Mouse (Mus musculus) forebrain, embryonic 13.5 days (tissue): ENCODE results near the gene Mrps18b. TPM values are rescaled to one million over a fixed set of nuclear protein-coding genes. Genes with fewer than 3 reads are reported as not detected.

Experiments
- ATAC-seq: fragments of 200-750 bp; cut with Nextera tagmentation; 2 replicates; pipeline ENCODE4 v1.8.0; 2017
- H3K27ac ChIP-seq: fragments of 300-500 bp; sonication (generic); 2 replicates; pipeline ENCODE4 v1.5.1; 2015; ENCODE audit warnings: inconsistent platforms, mild to moderate bottlenecking, moderate library complexity
- H3K27me3 ChIP-seq: fragments of 300-500 bp; sonication (generic); 2 replicates; pipeline ENCODE4 v1.6.1; 2015; ENCODE audit warnings: mild to moderate bottlenecking, inconsistent platforms
- H3K36me3 ChIP-seq: fragments of 300-500 bp; sonication (generic); 2 replicates; pipeline ENCODE4 v1.6.1; 2015; ENCODE audit warnings: mild to moderate bottlenecking, inconsistent platforms; ENCODE audit not compliant: poor library complexity, severe bottlenecking
- H3K4me1 ChIP-seq: fragments of 300-500 bp; sonication (generic); 2 replicates; pipeline ENCODE4 v1.6.1; 2015; ENCODE audit warnings: inconsistent platforms
- H3K4me2 ChIP-seq: fragments of 300-500 bp; sonication (generic); 2 replicates; pipeline ENCODE4 v1.6.1; 2015; ENCODE audit warnings: inconsistent platforms, mild to moderate bottlenecking, moderate library complexity
- H3K4me3 ChIP-seq: fragments of 300-500 bp; sonication (generic); 2 replicates; pipeline ENCODE4 v1.5.1; 2015; ENCODE audit warnings: mild to moderate bottlenecking, inconsistent platforms
- H3K9ac ChIP-seq: fragments of 300-500 bp; sonication (generic); 2 replicates; pipeline ENCODE4 v1.6.1; 2015; ENCODE audit warnings: mild to moderate bottlenecking, inconsistent platforms
- H3K9me3 ChIP-seq: fragments of 300-500 bp; sonication (generic); replicated peaks from 2 replicates; pipeline ENCODE4 v1.6.1; 2016; ENCODE audit warnings: inconsistent platforms
- WGBS: fragments of 180-500 bp; shearing (Covaris S2); methylation state at CpG from one replicate; pipeline ENCODE4 v1.1.7; 2015; 5-methylcytosine and 5-hydroxymethylcytosine counted together
- polyA plus RNA-seq: library from polyadenylated mRNA; unstranded; fragments of >200 nt; fragmentation: Nextera tagmentation; extraction: Ambion mirVana; gene quantifications from 2 replicates; pipeline ENCODE4 v1.2.1, GENCODE M21; 2015

Gene Mrps18b
- polyA plus RNA-seq, 1 experiment from 2014 or later: 57.1 TPM

- Histone ChIP-seq H3K9ac (no peak overlapping the region), H3K4me1 (no peaks in the 10 kb centered on the region), H3K27me3 (no peaks in the 10 kb centered on the region), H3K4me2 (no peak overlapping the region), H3K9me3 (no peaks in the 10 kb centered on the region), H3K36me3 (peaks cover 72% of the 10 kb centered on the region), H3K27ac (no peak overlapping the region), H3K4me3 (no peak overlapping the region)
- no peak for ATAC-seq
- WGBS: 96% methylated on average over 2 of the region's 2 CpGs
Measured at GRCm38 (mm10) chr17:35929534-35929933, 13.3 kb upstream of the Mrps18b start.

- Histone ChIP-seq H3K9ac (no peak overlapping the region), H3K4me1 (no peaks in the 10 kb centered on the region), H3K9me3 (no peaks in the 10 kb centered on the region), H3K27ac (no peak overlapping the region), H3K4me2 (no peak overlapping the region), H3K27me3 (no peaks in the 10 kb centered on the region), H3K4me3 (no peak overlapping the region), H3K36me3 (peaks cover 84% of the 10 kb centered on the region)
- 74% methylated on average over 1 of the region's 1 CpGs for WGBS
- no peak for ATAC-seq
Measured at GRCm38 (mm10) chr17:35927471-35927870, 11.3 kb upstream of the Mrps18b start.

- H3K4me1 ChIP-seq: peaks cover 29% of the 10 kb centered on the region
- no peak overlapping the region for H3K9ac ChIP-seq
- ATAC-seq: no peak
- no peak overlapping the region for H3K4me3 ChIP-seq
- no peaks in the 10 kb centered on the region for H3K27me3 ChIP-seq
- peaks cover 52% of the 10 kb centered on the region for H3K36me3 ChIP-seq
- WGBS: 93% methylated on average over 4 of the region's 4 CpGs
- H3K27ac ChIP-seq: no peak overlapping the region
- H3K4me2 ChIP-seq: no peak overlapping the region
- no peaks in the 10 kb centered on the region for H3K9me3 ChIP-seq
Measured at GRCm38 (mm10) chr17:35923281-35923680, 7.1 kb upstream of the Mrps18b start.

GRCm38 (mm10) chr17:35922566-35922965 is 6.4 kb upstream of the Mrps18b start:
- H3K4me1 ChIP-seq: peaks cover 29% of the 10 kb centered on the region

GRCm38 (mm10) chr17:35921710-35922109 is 5.5 kb upstream of the Mrps18b start:
- H3K36me3 ChIP-seq: peaks cover 37% of the 10 kb centered on the region
- no peak overlapping the region for H3K4me3 ChIP-seq
- H3K27me3 ChIP-seq: no peaks in the 10 kb centered on the region
- 0 out of 2 replicates have a peak overlapping the region, but pooled peaks have one; percentile 99 for H3K27ac ChIP-seq
- H3K4me2 ChIP-seq: no peak overlapping the region
- 0 out of 2 replicates have a peak overlapping the region, but pooled peaks have one; percentile 14 for H3K9ac ChIP-seq
- ATAC-seq: no peak
- H3K9me3 ChIP-seq: no peaks in the 10 kb centered on the region
- WGBS: 93% methylated on average over 4 of the region's 4 CpGs
- H3K4me1 ChIP-seq: peaks cover 29% of the 10 kb centered on the region

More at GRCm38 (mm10) chr17:35922566-35922965, 6.4 kb upstream of the Mrps18b start:
- Histone ChIP-seq H3K9ac (no peak overlapping the region), H3K27ac (0 out of 2 replicates have a peak overlapping the region, but pooled peaks have one; percentile 1), H3K4me3 (no peak overlapping the region), H3K4me2 (no peak overlapping the region), H3K36me3 (peaks cover 45% of the 10 kb centered on the region), H3K9me3 (no peaks in the 10 kb centered on the region), H3K27me3 (no peaks in the 10 kb centered on the region)
- no peak for ATAC-seq
- 87% methylated on average over 3 of the region's 3 CpGs for WGBS

GRCm38 (mm10) chr17:35920862-35921562 is 4.8 kb upstream of the Mrps18b start:
- peak overlapping the region; percentile 79 for H3K4me2 ChIP-seq

GRCm38 (mm10) chr17:35920384-35920783 is 4.2 kb upstream of the Mrps18b start:
- H3K9me3 ChIP-seq: no peaks in the 10 kb centered on the region
- H3K4me2 ChIP-seq: peak overlapping the region; percentile 79
- 86% methylated on average over 1 of the region's 1 CpGs for WGBS
- no peaks in the 10 kb centered on the region for H3K27me3 ChIP-seq
- no peak for ATAC-seq
- H3K4me3 ChIP-seq: peak overlapping the region; percentile 76; the same call in 1 of the 2 replicates
- H3K4me1 ChIP-seq: peaks cover 32% of the 10 kb centered on the region
- peak overlapping the region; percentile 98; the same call in 1 of the 2 replicates for H3K9ac ChIP-seq
- H3K27ac ChIP-seq: peak overlapping the region; percentile 99
- peaks cover 24% of the 10 kb centered on the region for H3K36me3 ChIP-seq

More at GRCm38 (mm10) chr17:35920862-35921562, 4.8 kb upstream of the Mrps18b start:
- peaks cover 29% of the 10 kb centered on the region for H3K4me1 ChIP-seq
- ATAC-seq: no peak
- no peaks in the 10 kb centered on the region for H3K9me3 ChIP-seq
- WGBS: 63% methylated on average over 5 of the region's 5 CpGs
- H3K4me3 ChIP-seq: 0 out of 2 replicates have a peak overlapping the region, but pooled peaks have one; percentile 6
- peak overlapping the region; percentile 99 for H3K27ac ChIP-seq
- 0 out of 2 replicates have a peak overlapping the region, but pooled peaks have one; percentile 98 for H3K9ac ChIP-seq
- peaks cover 30% of the 10 kb centered on the region for H3K36me3 ChIP-seq
- H3K27me3 ChIP-seq: no peaks in the 10 kb centered on the region

GRCm38 (mm10) chr17:35919864-35920301 is 3.7 kb upstream of the Mrps18b start:
- no peak for ATAC-seq
- WGBS: 50% methylated on average over 6 of the region's 6 CpGs
- H3K4me2 ChIP-seq: peak overlapping the region; percentile 79
- no peaks in the 10 kb centered on the region for H3K9me3 ChIP-seq
- peaks cover 19% of the 10 kb centered on the region for H3K36me3 ChIP-seq
- peaks cover 35% of the 10 kb centered on the region for H3K4me1 ChIP-seq
- H3K4me3 ChIP-seq: peak overlapping the region; percentile 76
- H3K9ac ChIP-seq: peak overlapping the region; percentile 98
- H3K27ac ChIP-seq: peak overlapping the region; percentile 99
- no peaks in the 10 kb centered on the region for H3K27me3 ChIP-seq

GRCm38 (mm10) chr17:35919060-35919715 is 3.0 kb upstream of the Mrps18b start:
- Histone ChIP-seq H3K4me3 (peak overlapping the region; percentile 76), H3K9me3 (no peaks in the 10 kb centered on the region), H3K36me3 (peaks cover 16% of the 10 kb centered on the region), H3K4me1 (peaks cover 35% of the 10 kb centered on the region), H3K27me3 (no peaks in the 10 kb centered on the region), H3K4me2 (peak overlapping the region; percentile 79), H3K9ac (peak overlapping the region; percentile 98), H3K27ac (peak overlapping the region; percentile 99)
- peak; percentile 46 for ATAC-seq
- WGBS: 10% methylated on average over 7 of the region's 7 CpGs

GRCm38 (mm10) chr17:35918276-35919059 is 2.3 kb upstream of the Mrps18b start:
- Histone ChIP-seq H3K4me2 (peak overlapping the region; percentile 79), H3K4me1 (peaks cover 35% of the 10 kb centered on the region), H3K27ac (peak overlapping the region; percentile 99), H3K9ac (peak overlapping the region; percentile 98), H3K4me3 (peak overlapping the region; percentile 76), H3K36me3 (peaks cover 12% of the 10 kb centered on the region), H3K27me3 (no peaks in the 10 kb centered on the region), H3K9me3 (no peaks in the 10 kb centered on the region)
- ATAC-seq: no peak
- WGBS: under 1% methylated on average over 11 of the region's 11 CpGs

- peak overlapping the region; percentile 76 for H3K4me3 ChIP-seq
- peak; percentile 11 for ATAC-seq
Measured at GRCm38 (mm10) chr17:35917463-35918251, 1.5 kb upstream of the Mrps18b start.

More at GRCm38 (mm10) chr17:35917463-35918251, 1.5 kb upstream of the Mrps18b start:
- no peaks in the 10 kb centered on the region for H3K9me3 ChIP-seq
- H3K27me3 ChIP-seq: no peaks in the 10 kb centered on the region
- WGBS: 0% methylated on average over 13 of the region's 13 CpGs
- H3K27ac ChIP-seq: peak overlapping the region; percentile 99
- peak overlapping the region; percentile 79 for H3K4me2 ChIP-seq
- H3K4me1 ChIP-seq: peaks cover 35% of the 10 kb centered on the region
- peak overlapping the region; percentile 98 for H3K9ac ChIP-seq
- peaks cover 13% of the 10 kb centered on the region; the same call in 1 of the 2 replicates for H3K36me3 ChIP-seq
